Mouse (Mus musculus) midbrain, embryonic 11.5 days (tissue): Measurements from ENCODE around the gene Tssk2. TPM values are rescaled to one million over a fixed set of nuclear protein-coding genes. Genes with fewer than 3 reads are reported as not detected.

Experiments used
- ATAC-seq: fragments of 200-750 bp; cut with Nextera tagmentation; 2 replicates; pipeline ENCODE4 v1.8.0; 2017; ENCODE audit warnings: moderate TSS enrichment, moderate library complexity; ENCODE audit not compliant: low FRiP score
- DNase-seq: peaks from one replicate; pipeline ENCODE4 v3.0.0; 2015; ENCODE audit warnings: low spot score; ENCODE audit errors: missing footprints
- H3K27ac ChIP-seq: fragments of 300-500 bp; sonication (generic); 2 replicates; pipeline ENCODE4 v1.5.1; 2014; ENCODE audit warnings: low read depth, low read length
- H3K27me3 ChIP-seq: fragments of 300-500 bp; sonication (generic); 2 replicates; pipeline ENCODE4 v1.6.1; 2014; ENCODE audit warnings: mild to moderate bottlenecking, low read length, moderate library complexity, mixed read lengths; ENCODE audit not compliant: control insufficient read depth, insufficient read depth
- H3K36me3 ChIP-seq: fragments of 300-500 bp; sonication (generic); 2 replicates; pipeline ENCODE4 v1.6.1; 2014; ENCODE audit warnings: mild to moderate bottlenecking, low read length, moderate library complexity, mixed read lengths; ENCODE audit not compliant: control insufficient read depth, insufficient read depth
- H3K4me1 ChIP-seq: fragments of 300-500 bp; sonication (generic); 2 replicates; pipeline ENCODE4 v1.6.1; 2014; ENCODE audit warnings: low read length; ENCODE audit not compliant: control insufficient read depth, insufficient read depth
- H3K4me2 ChIP-seq: fragments of 300-500 bp; sonication (generic); 2 replicates; pipeline ENCODE4 v1.6.1; 2014; ENCODE audit warnings: mild to moderate bottlenecking, moderate library complexity
- H3K4me3 ChIP-seq: fragments of 300-500 bp; sonication (generic); 2 replicates; pipeline ENCODE4 v1.5.1; 2014; ENCODE audit warnings: low read depth, low read length
- H3K9ac ChIP-seq: fragments of 300-500 bp; sonication (generic); 2 replicates; pipeline ENCODE4 v1.6.1; 2014; ENCODE audit warnings: low read length
- H3K9me3 ChIP-seq: fragments of 300-500 bp; sonication (generic); 2 replicates; pipeline ENCODE4 v1.6.1; 2016; ENCODE audit warnings: low read length; ENCODE audit not compliant: control insufficient read depth
- WGBS: fragments of 180-500 bp; shearing (Covaris S2); extraction: QIAGEN DNeasy Blood & Tissue Kit; methylation state at CpG from one replicate; pipeline ENCODE4 v1.1.7; 2014; 5-methylcytosine and 5-hydroxymethylcytosine counted together
- polyA plus RNA-seq: library from polyadenylated mRNA; unstranded; fragments of >200 nt; fragmentation: Nextera tagmentation; extraction: Ambion mirVana; gene quantifications from 2 replicates; pipeline ENCODE4 v1.2.1, GENCODE M21; 2014

Gene Tssk2
- polyA plus RNA-seq, 1 experiment from 2014 or later: not detected

GRCm38 (mm10) chr16:17890342-17890727 is 8.1 kb upstream of the Tssk2 start:
- 64% methylated on average over 2 of the region's 2 CpGs for WGBS
- no peak overlapping the region for H3K27ac ChIP-seq
- ATAC-seq (no peak), DNase-seq (peak; percentile 79)
- peaks cover 16% of the 10 kb centered on the region for H3K4me1 ChIP-seq
- H3K27me3 ChIP-seq: no peaks in the 10 kb centered on the region
- peak overlapping the region; percentile 99 for H3K9ac ChIP-seq
- peak overlapping the region; percentile 71 for H3K4me2 ChIP-seq
- H3K9me3 ChIP-seq: no peaks in the 10 kb centered on the region
- peak overlapping the region; percentile 94 for H3K4me3 ChIP-seq
- H3K36me3 ChIP-seq: no peaks in the 10 kb centered on the region

DNA sequence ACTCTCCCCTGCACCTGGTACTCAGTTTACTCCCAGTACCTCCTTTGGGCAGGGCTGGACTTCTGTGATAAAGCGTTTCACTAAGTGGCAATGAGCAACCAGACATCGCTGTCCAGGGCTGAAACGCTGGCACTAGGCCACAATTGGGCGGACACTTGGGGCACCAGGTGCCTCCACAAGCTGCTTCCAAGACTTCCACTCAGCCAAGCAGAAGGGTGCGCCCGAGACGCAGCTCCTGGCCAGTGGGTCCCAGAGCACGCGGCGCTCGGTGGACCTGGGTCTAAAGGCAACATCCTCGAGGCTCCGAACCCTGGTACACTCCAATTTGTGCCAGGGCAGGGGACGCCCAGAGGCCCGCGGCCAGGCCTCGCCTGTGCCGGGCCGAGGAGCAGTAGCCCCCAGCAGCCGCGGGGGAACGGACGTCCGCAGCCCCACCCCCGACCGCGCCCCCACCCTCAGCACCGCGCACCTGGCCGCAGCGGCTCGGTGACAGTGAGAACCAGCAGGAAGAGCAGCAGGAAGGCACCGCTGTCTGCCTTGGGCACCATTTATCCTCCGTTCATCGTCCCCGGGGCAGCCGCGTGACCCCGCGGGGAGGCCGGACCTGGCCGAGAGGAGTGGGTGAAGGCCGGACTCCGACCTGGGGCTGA is 7.4 kb upstream of the Tssk2 start:
- WGBS: under 1% methylated on average over 43 of the region's 44 CpGs
- peak; percentile 66 for ATAC-seq

DNA sequence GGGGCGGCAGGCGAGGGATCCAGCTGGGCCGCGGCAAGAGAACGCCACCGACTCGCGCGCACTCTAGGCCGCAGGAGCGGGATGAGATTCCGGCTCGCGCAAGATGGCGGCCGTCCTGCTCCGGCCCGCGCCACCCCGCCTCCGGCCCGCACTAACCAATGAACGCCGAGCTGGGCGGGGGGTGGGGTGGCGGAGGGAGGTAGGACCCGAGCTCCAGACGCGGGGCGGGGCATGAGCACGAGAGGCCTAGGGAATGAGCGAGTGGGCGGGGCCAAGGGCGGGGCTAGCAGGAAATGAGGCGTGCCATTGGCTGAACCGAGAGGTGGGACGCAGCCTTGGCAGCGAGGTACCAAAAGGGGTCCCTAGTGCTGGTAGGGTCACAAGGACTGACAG is 6.9 kb upstream of the Tssk2 start, which contains the start of gene Gm20518:
Gene Gm20518 (minus strand): TSS at position 105 of the 393 bp plus-strand sequence.
- Histone ChIP-seq H3K9ac (peak within 1 kb of the TSS; percentile 99), H3K4me3 (peak within 1 kb of the TSS; percentile 94), H3K27me3 (no peaks in the 10 kb centered on the region), H3K9me3 (no peaks in the 10 kb centered on the region), H3K4me2 (peak within 1 kb of the TSS; percentile 71), H3K4me1 (peaks cover 16% of the 10 kb centered on the region), H3K36me3 (no peaks in the 10 kb centered on the region), H3K27ac (peak within 1 kb of the TSS; percentile 87)
- ATAC-seq (peak; percentile 98), DNase-seq (peak; percentile 100)
- under 1% methylated on average over 37 of the region's 38 CpGs for WGBS

More for the DNA sequence above, 7.4 kb upstream of the Tssk2 start:
- no peak for DNase-seq
- Histone ChIP-seq H3K27ac (peak overlapping the region; percentile 87), H3K9me3 (no peaks in the 10 kb centered on the region), H3K9ac (peak overlapping the region; percentile 99), H3K36me3 (no peaks in the 10 kb centered on the region), H3K4me1 (peaks cover 16% of the 10 kb centered on the region), H3K27me3 (no peaks in the 10 kb centered on the region), H3K4me2 (peak overlapping the region; percentile 71), H3K4me3 (peak overlapping the region; percentile 94)

DNA sequence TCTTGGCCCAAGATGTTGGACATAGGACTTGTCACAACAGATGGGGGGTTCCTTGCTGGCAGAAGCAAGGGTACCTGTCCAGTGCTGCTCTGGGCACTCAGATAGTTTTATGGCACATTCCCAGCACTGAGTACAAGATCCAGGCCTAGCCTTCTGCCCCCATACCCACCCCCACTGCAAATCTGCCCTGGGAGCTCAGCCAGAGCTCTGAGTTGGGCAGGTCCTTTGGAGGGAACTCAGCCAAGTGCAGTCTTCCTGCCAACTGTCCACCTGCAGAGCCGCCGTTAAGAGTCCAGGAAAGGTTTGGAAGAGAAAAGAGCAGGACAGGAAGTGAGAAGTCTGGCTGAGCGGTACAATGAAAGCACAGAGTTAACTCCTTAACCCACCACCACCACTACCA is 5.8 kb upstream of the Tssk2 start:
- no peak for ATAC-seq
- no peaks in the 10 kb centered on the region for H3K36me3 ChIP-seq
- H3K27ac ChIP-seq: no peak overlapping the region

DNA sequence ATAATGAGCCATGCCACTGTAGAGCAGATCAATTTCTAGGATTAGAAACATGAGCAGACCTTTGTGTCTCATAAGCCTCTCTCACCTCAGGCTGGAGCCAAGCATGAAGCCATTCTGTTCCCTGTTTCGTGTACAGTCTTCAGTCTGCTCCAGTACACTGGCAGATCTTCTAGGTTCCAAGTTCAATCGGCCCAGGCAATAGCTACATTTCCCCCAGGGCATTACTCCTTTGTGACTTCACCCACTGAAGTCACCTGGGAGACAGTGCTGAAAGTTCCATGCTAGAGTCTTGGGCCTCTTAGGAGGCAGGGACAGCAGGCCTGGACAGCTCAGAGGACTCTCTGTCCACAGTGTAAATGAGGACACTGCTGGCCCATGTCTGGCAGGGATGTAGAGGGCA is 4.5 kb upstream of the Tssk2 start, which contains the start of gene Tssk1:
Gene Tssk1 (plus strand): TSS at position 301 of the 400 bp plus-strand sequence.
- no peak within 1 kb of the TSS for H3K4me2 ChIP-seq
- no peaks in the 10 kb centered on the region for H3K27me3 ChIP-seq
- no peaks in the 10 kb centered on the region for H3K9me3 ChIP-seq
- no peak within 1 kb of the TSS for H3K4me3 ChIP-seq
- no peak within 1 kb of the TSS for H3K9ac ChIP-seq
- peaks cover 16% of the 10 kb centered on the region for H3K4me1 ChIP-seq
- ATAC-seq (no peak), DNase-seq (peak; percentile 26)
- no peak within 1 kb of the TSS for H3K27ac ChIP-seq
- 77% methylated on average over 2 of the region's 2 CpGs for WGBS
- peaks cover 2% of the 10 kb centered on the region; the same call in 1 of the 2 replicates for H3K36me3 ChIP-seq

More for the DNA sequence above, 5.8 kb upstream of the Tssk2 start:
- WGBS: 83% methylated on average over 3 of the region's 3 CpGs
- Histone ChIP-seq H3K4me3 (no peak overlapping the region), H3K4me2 (no peak overlapping the region), H3K9ac (no peak overlapping the region), H3K27me3 (no peaks in the 10 kb centered on the region), H3K4me1 (peaks cover 16% of the 10 kb centered on the region), H3K9me3 (no peaks in the 10 kb centered on the region)
- DNase-seq: no peak

- ATAC-seq (no peak), DNase-seq (peak; percentile 64)
- Histone ChIP-seq H3K9ac (no peak overlapping the region), H3K4me1 (peaks cover 4% of the 10 kb centered on the region), H3K4me2 (no peak overlapping the region), H3K27me3 (no peaks in the 10 kb centered on the region), H3K27ac (no peak overlapping the region), H3K4me3 (no peak overlapping the region), H3K36me3 (peaks cover 14% of the 10 kb centered on the region), H3K9me3 (no peaks in the 10 kb centered on the region)
Observed at GRCm38 (mm10) chr16:17896091-17896490, 2.3 kb upstream of the Tssk2 start.

GRCm38 (mm10) chr16:17911052-17911595 is 12.7 kb downstream of the Tssk2 start, which contains the start of gene Ess2:
Gene Ess2 (minus strand): TSS chr16:17911348.
- WGBS: under 1% methylated on average over 35 of the region's 35 CpGs
- Histone ChIP-seq H3K4me3 (peak within 1 kb of the TSS; percentile 52), H3K4me2 (peak within 1 kb of the TSS; percentile 89), H3K27me3 (peaks cover 44% of the 10 kb centered on the region), H3K9me3 (no peaks in the 10 kb centered on the region), H3K4me1 (peaks cover 17% of the 10 kb centered on the region), H3K9ac (peak within 1 kb of the TSS; percentile 67), H3K27ac (no peak within 1 kb of the TSS; the same call in 1 of the 2 replicates), H3K36me3 (peaks cover 8% of the 10 kb centered on the region)
- DNase-seq (peak; percentile 99), ATAC-seq (peak; percentile 93)

DNA sequence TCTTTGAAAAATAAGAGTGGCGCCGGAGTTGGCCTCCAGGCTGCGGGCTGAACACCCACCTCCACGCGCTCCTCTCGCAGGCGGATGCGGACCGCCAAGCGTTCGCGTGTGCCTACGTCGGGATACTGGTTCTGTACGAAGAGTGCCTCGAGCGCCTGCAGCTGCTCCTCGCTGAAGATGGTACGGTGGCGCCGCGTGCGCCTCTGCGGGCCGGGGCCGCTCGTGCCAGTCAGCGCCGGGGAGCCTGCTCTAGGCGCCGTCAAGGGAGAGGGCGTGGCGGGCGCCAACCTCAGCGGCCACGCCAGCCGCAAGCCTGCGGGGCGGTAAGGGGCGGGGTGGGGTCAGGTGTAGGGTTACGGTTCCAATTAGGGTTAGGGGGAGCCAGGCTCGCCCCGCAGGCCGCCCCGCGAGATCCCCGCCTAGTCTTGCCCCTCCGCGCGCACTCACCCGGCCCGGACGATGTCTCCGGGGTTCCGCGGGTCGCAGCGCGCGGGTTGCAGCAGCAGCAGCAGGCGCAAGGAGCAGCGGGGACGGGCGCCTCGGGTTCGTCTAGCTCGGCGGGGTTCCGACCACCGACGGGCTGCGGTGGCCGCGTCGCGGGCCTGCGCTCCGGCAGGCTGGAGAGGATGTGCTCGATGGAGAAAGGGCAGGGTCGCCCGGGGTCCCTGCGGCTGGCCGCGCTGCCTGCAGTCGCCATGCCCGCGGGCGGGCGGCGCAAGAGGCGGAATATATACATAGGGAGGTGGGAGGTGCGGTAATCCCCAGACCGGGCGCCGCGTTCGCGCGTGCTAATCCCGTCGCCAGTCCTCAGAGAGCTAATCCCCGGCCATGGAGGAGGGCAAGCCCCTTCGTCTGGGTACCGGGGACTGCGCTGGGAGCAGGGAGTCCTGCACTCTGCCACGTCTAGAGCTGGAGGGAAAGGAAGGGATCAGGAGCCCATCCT is 16.1 kb downstream of the Tssk2 start, which contains the start of gene Gsc2:
Gene Gsc2 (minus strand): TSS at position 753 of the 943 bp plus-strand sequence.
- under 1% methylated on average over 103 of the region's 106 CpGs for WGBS
- Histone ChIP-seq H3K4me2 (peak within 1 kb of the TSS; percentile 49), H3K9me3 (no peaks in the 10 kb centered on the region), H3K4me3 (peak within 1 kb of the TSS; percentile 32), H3K27ac (no peak within 1 kb of the TSS), H3K4me1 (peaks cover 17% of the 10 kb centered on the region), H3K36me3 (no peaks in the 10 kb centered on the region), H3K27me3 (peaks cover 67% of the 10 kb centered on the region), H3K9ac (peak within 1 kb of the TSS; percentile 38; the same call in 1 of the 2 replicates)
- ATAC-seq (0 out of 2 replicates have a peak, but pooled peaks have one; percentile 12), DNase-seq (peak; percentile 91)
